Mouse (Mus musculus) lung, embryonic 16.5 days (tissue): ENCODE data around the gene Nrxn3. TPM values are rescaled to one million over a fixed set of nuclear protein-coding genes. Genes with fewer than 3 reads are reported as not detected.

Source experiments
- ATAC-seq: fragments of 200-750 bp; cut with Nextera tagmentation; 2 replicates; pipeline ENCODE4 v1.8.0; 2017; ENCODE audit warnings: low read depth, mild to moderate bottlenecking, moderate library complexity
- H3K27ac ChIP-seq: fragments of 300-500 bp; sonication (generic); 2 replicates; pipeline ENCODE4 v1.5.1; 2014; ENCODE audit warnings: mild to moderate bottlenecking, control low read depth, low read length
- H3K27me3 ChIP-seq: fragments of 300-500 bp; sonication (generic); 2 replicates; pipeline ENCODE4 v1.6.1; 2014; ENCODE audit warnings: low read depth, low read length, mixed read lengths; ENCODE audit not compliant: control insufficient read depth, insufficient read depth
- H3K36me3 ChIP-seq: fragments of 300-500 bp; sonication (generic); 2 replicates; pipeline ENCODE4 v1.6.1; 2014; ENCODE audit warnings: low read length; ENCODE audit not compliant: control insufficient read depth, insufficient read depth
- H3K4me1 ChIP-seq: fragments of 300-500 bp; sonication (generic); replicated peaks from 2 replicates; pipeline ENCODE4 v1.6.1; 2014; ENCODE audit warnings: low read length, mixed read lengths; ENCODE audit not compliant: control insufficient read depth, insufficient read depth
- H3K4me2 ChIP-seq: fragments of 300-500 bp; sonication (generic); 2 replicates; pipeline ENCODE4 v1.6.1; 2014; ENCODE audit warnings: low read depth, low read length, control low read depth
- H3K4me3 ChIP-seq: fragments of 300-500 bp; sonication (generic); 2 replicates; pipeline ENCODE4 v1.5.1; 2014; ENCODE audit warnings: mild to moderate bottlenecking, low read length, control low read depth
- H3K9ac ChIP-seq: fragments of 300-500 bp; sonication (generic); 2 replicates; pipeline ENCODE4 v1.6.1; 2014; ENCODE audit warnings: low read length, control low read depth
- H3K9me3 ChIP-seq: fragments of 300-500 bp; sonication (generic); 2 replicates; pipeline ENCODE4 v1.6.1; 2016; ENCODE audit warnings: low read length; ENCODE audit not compliant: control insufficient read depth
- WGBS: fragments of 180-500 bp; shearing (Covaris S2); extraction: QIAGEN DNeasy Blood & Tissue Kit; methylation state at CpG from one replicate; pipeline ENCODE4 v1.1.7; 2014; 5-methylcytosine and 5-hydroxymethylcytosine counted together
- polyA plus RNA-seq: library from polyadenylated mRNA; unstranded; fragments of >200 nt; fragmentation: Nextera tagmentation; extraction: Ambion mirVana; gene quantifications from 2 replicates; pipeline ENCODE4 v1.2.1, GENCODE M21; 2015

The Nrxn3 gene
- polyA plus RNA-seq, 1 experiment from 2014 or later = 3.1 TPM

DNA sequence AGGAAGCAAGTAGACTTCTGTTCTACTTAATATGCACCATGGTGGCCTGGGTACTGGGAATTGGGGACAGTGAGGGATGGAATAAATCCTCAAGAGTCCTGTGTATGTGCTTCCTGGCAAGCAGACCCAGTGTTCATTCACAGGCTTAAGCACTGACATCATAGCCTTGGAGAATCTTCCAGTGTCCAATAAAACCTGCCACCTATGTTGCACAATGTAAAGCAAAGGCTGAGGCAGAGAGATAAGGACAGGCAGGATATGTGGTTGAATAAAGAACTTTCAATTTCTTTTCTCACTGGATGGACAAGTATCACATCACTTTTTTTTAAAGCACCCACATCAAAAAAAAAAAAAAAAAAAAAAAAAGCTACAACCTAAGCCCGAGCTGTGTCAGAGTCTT lies 1240.4 kb downstream of the Nrxn3 start:
- Histone ChIP-seq H3K36me3 (no peaks in the 10 kb centered on the region), H3K4me2 (no peak overlapping the region), H3K9ac (no peak overlapping the region), H3K27me3 (no peaks in the 10 kb centered on the region), H3K9me3 (no peaks in the 10 kb centered on the region), H3K27ac (no peak overlapping the region), H3K4me3 (no peak overlapping the region), H3K4me1 (no peaks in the 10 kb centered on the region)
- 67% methylated on average over 1 of the region's 1 CpGs for WGBS
- no peak for ATAC-seq

DNA sequence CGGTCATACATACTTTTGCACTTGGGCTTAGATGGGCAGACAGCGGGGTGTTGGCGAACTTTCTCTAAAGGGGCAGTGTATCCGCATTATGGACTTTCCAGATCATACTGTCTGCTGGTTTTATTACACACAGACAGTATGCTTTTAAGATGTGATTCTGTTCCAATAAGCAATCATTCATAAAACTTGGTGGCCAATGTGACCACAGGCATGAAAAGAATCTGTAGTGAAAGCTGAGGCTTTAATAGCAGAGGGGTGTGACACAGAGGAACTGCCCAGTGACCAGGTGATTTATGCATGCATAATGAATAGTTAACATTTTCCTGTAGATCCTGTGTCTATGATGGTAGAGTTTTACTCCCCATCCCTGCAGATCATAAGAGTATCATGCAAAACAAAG lies 1254.0 kb downstream of the Nrxn3 start:
- Histone ChIP-seq H3K27me3 (no peaks in the 10 kb centered on the region), H3K9ac (no peak overlapping the region), H3K4me3 (no peak overlapping the region), H3K4me1 (no peaks in the 10 kb centered on the region), H3K36me3 (no peaks in the 10 kb centered on the region), H3K4me2 (no peak overlapping the region), H3K27ac (no peak overlapping the region), H3K9me3 (no peaks in the 10 kb centered on the region)
- WGBS = 95% methylated on average over 4 of the region's 4 CpGs
- ATAC-seq = no peak

DNA sequence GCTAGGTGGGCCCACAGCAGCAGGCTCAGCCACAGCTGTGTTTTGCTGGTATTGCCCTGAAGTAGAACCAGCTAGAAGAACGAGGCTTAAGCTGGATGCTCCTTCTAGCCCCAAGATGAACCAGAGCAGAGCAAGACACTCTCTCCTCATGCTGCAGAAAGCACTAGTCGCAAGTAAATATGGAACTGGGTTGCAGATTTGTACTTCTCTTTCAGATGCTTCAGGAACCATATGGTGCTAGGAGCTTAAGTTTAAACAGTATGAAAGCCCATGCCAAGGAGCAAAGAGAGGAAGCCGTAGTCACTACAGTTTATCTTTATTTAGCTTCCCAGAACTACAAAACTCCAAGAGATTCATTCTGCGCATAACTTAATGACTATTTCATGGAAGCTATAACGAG lies 1254.8 kb downstream of the Nrxn3 start:
- Histone ChIP-seq H3K36me3 (no peaks in the 10 kb centered on the region), H3K4me2 (no peak overlapping the region), H3K4me3 (no peak overlapping the region), H3K9me3 (no peaks in the 10 kb centered on the region), H3K27me3 (no peaks in the 10 kb centered on the region), H3K9ac (no peak overlapping the region), H3K27ac (no peak overlapping the region), H3K4me1 (no peaks in the 10 kb centered on the region)
- 74% methylated on average over 5 of the region's 5 CpGs for WGBS
- no peak for ATAC-seq

DNA sequence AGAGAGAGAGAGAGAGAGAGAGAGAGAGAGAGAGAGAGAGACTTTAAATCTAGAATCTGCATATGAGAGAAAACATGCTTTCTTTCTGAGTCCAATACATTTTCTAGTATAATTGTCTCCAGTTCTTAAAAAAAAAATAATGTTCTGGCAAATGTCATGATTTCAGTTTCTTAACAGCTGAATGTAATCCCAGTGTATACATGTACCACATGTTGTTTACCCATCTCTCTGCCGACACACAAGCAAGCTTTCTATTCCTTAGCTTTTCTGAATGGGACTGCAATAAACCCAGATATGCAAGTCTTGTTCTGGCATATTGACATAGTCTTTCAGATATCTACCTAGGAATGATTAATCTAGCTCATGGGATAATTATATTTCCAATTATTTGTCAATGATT lies 1256.5 kb downstream of the Nrxn3 start:
- Histone ChIP-seq H3K9ac (no peak overlapping the region), H3K4me3 (no peak overlapping the region), H3K9me3 (no peaks in the 10 kb centered on the region), H3K27me3 (no peaks in the 10 kb centered on the region), H3K27ac (0 out of 2 replicates have a peak overlapping the region, but pooled peaks have one; percentile 22), H3K4me2 (no peak overlapping the region), H3K36me3 (no peaks in the 10 kb centered on the region), H3K4me1 (no peaks in the 10 kb centered on the region)
- WGBS = 35% methylated on average over 1 of the region's 1 CpGs
- peak; percentile 57; the same call in 1 of the 2 replicates for ATAC-seq

DNA sequence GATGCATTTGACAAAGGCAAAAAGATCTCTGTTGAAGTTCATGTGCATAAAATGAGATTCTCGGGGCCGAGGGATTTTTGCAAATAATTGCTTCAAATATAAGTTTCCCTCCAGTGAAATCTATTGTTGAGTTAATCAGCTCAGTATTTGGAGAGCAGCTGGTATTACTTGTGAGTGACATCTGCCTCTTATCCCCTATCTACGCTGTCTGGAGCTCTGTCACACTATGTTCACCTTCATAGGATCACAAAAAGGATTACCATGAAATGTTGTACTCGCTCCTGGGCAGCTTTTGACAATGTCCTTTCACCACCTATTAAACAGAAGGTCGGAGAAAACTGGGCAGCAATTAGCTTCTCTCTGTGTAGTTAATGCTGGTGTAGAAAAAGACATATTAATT lies 1259.8 kb downstream of the Nrxn3 start:
- H3K4me1 ChIP-seq = no peaks in the 10 kb centered on the region
- no peaks in the 10 kb centered on the region for H3K27me3 ChIP-seq
- no peak overlapping the region for H3K4me2 ChIP-seq
- ATAC-seq = no peak
- 79% methylated on average over 5 of the region's 5 CpGs for WGBS
- no peak overlapping the region for H3K4me3 ChIP-seq
- no peak overlapping the region for H3K27ac ChIP-seq
- no peaks in the 10 kb centered on the region for H3K36me3 ChIP-seq
- H3K9me3 ChIP-seq = no peaks in the 10 kb centered on the region
- H3K9ac ChIP-seq = no peak overlapping the region

DNA sequence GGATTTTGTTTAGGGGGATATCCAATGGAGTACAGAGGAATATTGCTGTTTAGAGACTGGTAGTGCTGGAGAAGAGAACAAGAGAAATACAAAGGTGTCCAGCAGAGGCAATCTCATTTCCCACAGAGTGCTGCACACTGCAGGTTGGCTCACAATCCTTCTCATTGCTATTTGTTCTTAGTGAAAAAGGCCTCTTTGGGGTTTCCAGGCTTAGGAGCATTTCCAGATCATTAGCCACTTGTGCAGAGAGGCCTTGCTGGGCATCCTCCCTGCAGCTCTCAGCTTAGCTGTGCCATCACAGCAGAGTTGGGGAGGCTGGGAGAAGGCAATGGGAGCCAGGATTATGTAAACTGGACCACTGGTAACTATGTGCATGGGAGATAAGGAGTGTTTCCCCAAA lies 1260.7 kb downstream of the Nrxn3 start:
- Histone ChIP-seq H3K9ac (no peak overlapping the region), H3K4me3 (no peak overlapping the region), H3K4me2 (no peak overlapping the region), H3K36me3 (no peaks in the 10 kb centered on the region), H3K4me1 (no peaks in the 10 kb centered on the region), H3K9me3 (no peaks in the 10 kb centered on the region), H3K27ac (no peak overlapping the region), H3K27me3 (no peaks in the 10 kb centered on the region)
- ATAC-seq = no peak

DNA sequence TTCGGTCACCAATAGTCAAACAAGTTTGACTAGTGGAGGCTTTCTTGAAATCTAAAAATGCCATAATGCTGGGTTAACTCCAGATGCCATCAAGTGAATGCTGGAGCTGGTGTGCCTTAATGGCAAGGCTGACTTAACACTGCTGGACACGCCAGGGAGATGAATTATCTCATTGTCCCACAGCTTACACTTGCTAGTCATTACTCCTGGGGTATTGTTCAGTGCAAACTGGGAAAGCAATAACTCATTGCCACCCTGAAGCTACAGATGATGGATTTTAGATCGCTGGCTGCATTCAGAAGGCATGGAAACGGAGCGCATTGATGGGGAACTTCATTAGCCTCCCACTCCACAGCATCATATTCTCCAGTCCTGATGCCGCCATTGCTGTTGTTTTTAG lies 1263.5 kb downstream of the Nrxn3 start:
- Histone ChIP-seq H3K9me3 (no peaks in the 10 kb centered on the region), H3K36me3 (no peaks in the 10 kb centered on the region), H3K27ac (no peak overlapping the region), H3K4me1 (no peaks in the 10 kb centered on the region), H3K27me3 (no peaks in the 10 kb centered on the region), H3K9ac (no peak overlapping the region), H3K4me3 (no peak overlapping the region), H3K4me2 (no peak overlapping the region)
- no peak for ATAC-seq
- 56% methylated on average over 6 of the region's 6 CpGs for WGBS

DNA sequence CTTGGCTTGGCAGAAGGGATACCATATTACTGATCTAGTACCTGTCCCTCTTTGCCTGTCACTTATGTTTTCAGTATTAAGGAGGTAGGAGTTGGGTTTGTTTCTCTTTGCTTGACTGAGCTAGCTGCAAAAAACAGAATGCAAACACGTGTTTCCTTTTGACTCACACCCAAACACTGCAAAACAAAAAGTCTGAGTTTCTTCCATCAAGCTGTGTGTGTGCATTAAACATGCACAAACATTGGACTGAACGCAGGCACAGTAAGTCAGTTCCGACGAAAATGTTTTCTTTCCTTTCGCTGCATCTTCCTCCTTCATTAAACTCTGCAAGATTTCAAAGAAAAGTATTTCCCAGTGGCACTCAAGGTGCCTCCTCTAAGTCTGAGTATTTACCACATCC lies 1270.6 kb downstream of the Nrxn3 start:
- H3K4me2 ChIP-seq = no peak overlapping the region
- WGBS = 61% methylated on average over 5 of the region's 5 CpGs
- ATAC-seq = no peak
- H3K9ac ChIP-seq = no peak overlapping the region
- H3K27ac ChIP-seq = no peak overlapping the region
- H3K4me1 ChIP-seq = no peaks in the 10 kb centered on the region
- H3K36me3 ChIP-seq = no peaks in the 10 kb centered on the region
- H3K9me3 ChIP-seq = no peaks in the 10 kb centered on the region
- no peaks in the 10 kb centered on the region for H3K27me3 ChIP-seq
- H3K4me3 ChIP-seq = no peak overlapping the region

DNA sequence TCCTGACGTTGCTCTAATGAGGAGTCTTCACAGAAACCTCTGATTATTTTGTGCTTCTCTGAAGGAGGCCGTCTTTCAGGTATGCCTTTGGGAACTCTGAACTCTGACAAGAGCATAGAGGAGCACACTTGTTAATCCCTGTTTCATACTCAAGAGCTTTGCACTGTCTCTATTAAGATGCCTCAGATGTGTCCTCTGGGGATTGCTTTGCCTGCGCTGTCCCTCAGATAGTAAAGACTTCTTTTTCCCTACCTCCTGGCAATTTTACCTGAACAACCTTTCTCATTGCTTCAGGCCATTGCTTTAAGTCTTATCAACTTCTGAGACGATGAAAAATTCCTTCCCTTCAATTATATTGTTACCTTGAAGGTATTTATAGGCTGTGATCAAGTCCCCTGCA lies 1272.7 kb downstream of the Nrxn3 start:
- no peaks in the 10 kb centered on the region for H3K4me1 ChIP-seq
- no peaks in the 10 kb centered on the region for H3K9me3 ChIP-seq
- no peaks in the 10 kb centered on the region for H3K27me3 ChIP-seq
- no peak overlapping the region for H3K4me2 ChIP-seq
- 80% methylated on average over 4 of the region's 4 CpGs for WGBS
- H3K9ac ChIP-seq = no peak overlapping the region
- H3K4me3 ChIP-seq = no peak overlapping the region
- H3K36me3 ChIP-seq = no peaks in the 10 kb centered on the region
- no peak for ATAC-seq
- no peak overlapping the region for H3K27ac ChIP-seq

DNA sequence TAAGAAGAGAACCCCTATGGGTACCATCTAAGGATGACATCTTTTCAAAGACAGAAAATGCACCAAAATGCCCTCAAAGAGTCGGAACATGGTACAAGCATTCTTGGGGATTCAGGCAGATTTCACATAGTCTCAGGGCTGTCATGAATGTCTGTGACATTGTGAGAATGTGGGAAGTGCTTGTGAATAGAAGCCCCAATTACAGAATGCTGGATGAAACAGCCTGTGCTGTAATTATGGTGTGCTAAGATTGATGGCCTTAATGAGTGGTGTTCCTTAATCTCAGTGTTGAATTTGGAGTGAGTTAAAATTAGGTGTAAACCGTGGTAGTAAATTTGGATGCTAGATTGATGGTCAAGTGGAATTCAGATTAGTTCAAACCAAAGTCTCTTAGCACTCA lies 1287.6 kb downstream of the Nrxn3 start:
- Histone ChIP-seq H3K4me1 (no peaks in the 10 kb centered on the region), H3K36me3 (no peaks in the 10 kb centered on the region), H3K27ac (no peak overlapping the region), H3K9ac (no peak overlapping the region), H3K4me3 (no peak overlapping the region), H3K27me3 (no peaks in the 10 kb centered on the region), H3K4me2 (no peak overlapping the region), H3K9me3 (no peaks in the 10 kb centered on the region)
- WGBS = 72% methylated on average over 2 of the region's 2 CpGs
- no peak for ATAC-seq
